Comparison of ENCODE assay signal across 17 mouse cellular contexts in the genomic region with DNA sequence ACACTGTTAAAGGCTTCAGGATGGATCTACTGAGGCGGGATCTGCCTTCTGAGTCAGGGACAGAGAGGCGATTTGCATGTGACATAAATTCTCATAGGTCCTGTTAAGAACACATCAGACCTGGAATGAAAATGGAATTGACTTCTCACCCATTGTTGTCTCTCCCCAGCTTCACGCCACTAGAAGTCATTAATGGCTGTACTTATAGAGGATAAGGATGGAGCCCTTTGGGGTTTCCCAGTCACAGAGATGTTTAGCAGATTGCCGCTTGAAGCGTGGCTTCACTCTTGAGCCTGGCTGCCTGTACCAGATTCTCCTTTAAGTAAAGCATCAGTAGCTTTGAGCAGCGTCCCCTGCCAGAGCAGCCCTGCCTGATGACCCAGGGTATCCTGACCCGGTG.
"Had no signal": no experiment of that assay in that cellular context is flagged by ENCODE, and none has a peak within 500 bp of the region (broad histone marks: within the 10 kb centered on the region; RNA-seq: fewer than 3 reads in every experiment).

No protein-coding gene starts in this region.

- H3K4me1 ChIP-seq: intestine, embryonic 15.5 days; limb, embryonic 10.5 days; liver, embryonic 15.5 days; stomach, embryonic 15.5 days had no signal

- H3K27ac ChIP-seq: intestine, embryonic 15.5 days; left cerebral cortex, adult 2 months; limb, embryonic 10.5 days; liver, embryonic 15.5 days; stomach, embryonic 15.5 days had no signal

- H3K9me3 ChIP-seq: intestine, embryonic 15.5 days; limb, embryonic 10.5 days; liver, embryonic 15.5 days; stomach, embryonic 15.5 days had no signal

- H3K27me3 ChIP-seq: intestine, embryonic 15.5 days; liver, embryonic 15.5 days; stomach, embryonic 15.5 days had no signal

- H3K4me2 ChIP-seq: intestine, embryonic 15.5 days; liver, embryonic 11.5 days; liver, embryonic 15.5 days; stomach, embryonic 15.5 days had no signal

- ATAC-seq: intestine, embryonic 15.5 days; lung, postnatal 0 days had no signal

- H3K9ac ChIP-seq: intestine, embryonic 15.5 days; liver, embryonic 15.5 days; stomach, embryonic 15.5 days had no signal

- DNase-seq: kidney, adult 18-20 months; kidney, postnatal 10 days; kidney, postnatal 4 days; lung, adult 2 months; lung, postnatal 36 days; right cerebral cortex, adult 18-20 months; right cerebral cortex, postnatal 4 days; spleen, adult 18-20 months; thymus, adult 2 months; thymus, postnatal 25 days had no signal

- H3K36me3 ChIP-seq: intestine, embryonic 15.5 days; limb, embryonic 10.5 days; liver, embryonic 15.5 days; stomach, embryonic 15.5 days had no signal

- H3K4me3 ChIP-seq: intestine, embryonic 15.5 days; left cerebral cortex, adult 2 months; limb, embryonic 10.5 days; liver, embryonic 15.5 days; stomach, embryonic 15.5 days had no signal
